Mouse (Mus musculus) layer of hippocampus, adult 9-11 months (tissue): ENCODE measurements around the gene Nckap1.
A peak's percentile ranks its signal among the peaks of the same experiment; 100 is the strongest.

ENCODE experiments used
- DNase-seq: peaks from one replicate; pipeline ENCODE4 v3.0.0; 2022

The Nckap1 gene

GRCm38 (mm10) chr2:80581043-80581711 lies at the start of gene Nckap1:
Gene Nckap1 (minus strand): TSS chr2:80581380.
- peak; percentile 86 for DNase-seq

- DNase-seq = peak; percentile 32
These were observed 43.3 kb upstream of the Nckap1 start for GRCm38 (mm10) chr2:80624523-80624922.

- DNase-seq = no peak
These were observed 40.7 kb upstream of the Nckap1 start for GRCm38 (mm10) chr2:80621921-80622320.

DNA sequence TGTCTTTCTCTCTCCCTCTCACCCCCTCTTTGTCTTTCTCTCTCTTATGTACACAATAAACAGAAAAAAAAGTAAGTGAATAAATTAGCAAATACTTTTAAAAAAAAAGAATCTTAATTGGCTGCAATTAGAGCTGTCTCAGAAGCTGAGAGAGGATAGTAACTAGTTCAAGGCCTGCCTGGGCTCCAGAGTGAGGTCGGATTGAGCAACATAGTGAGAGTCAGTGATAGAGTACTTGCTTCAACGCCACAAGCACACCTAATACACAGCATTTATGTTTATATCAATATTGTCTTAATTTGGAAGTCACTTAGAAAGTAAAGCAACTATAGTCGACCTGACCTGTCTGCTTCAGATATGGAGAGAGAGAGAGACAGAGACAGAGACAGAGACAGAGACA lies 37.8 kb upstream of the Nckap1 start:
- no peak for DNase-seq

- DNase-seq = peak; percentile 96
These were observed 35.9 kb upstream of the Nckap1 start, which contains the start of the genes Dusp19 and Nup35 for GRCm38 (mm10) chr2:80616854-80617737. Gene Dusp19 (plus strand): TSS chr2:80617045. Gene Nup35 (plus strand): TSS chr2:80617236.

DNA sequence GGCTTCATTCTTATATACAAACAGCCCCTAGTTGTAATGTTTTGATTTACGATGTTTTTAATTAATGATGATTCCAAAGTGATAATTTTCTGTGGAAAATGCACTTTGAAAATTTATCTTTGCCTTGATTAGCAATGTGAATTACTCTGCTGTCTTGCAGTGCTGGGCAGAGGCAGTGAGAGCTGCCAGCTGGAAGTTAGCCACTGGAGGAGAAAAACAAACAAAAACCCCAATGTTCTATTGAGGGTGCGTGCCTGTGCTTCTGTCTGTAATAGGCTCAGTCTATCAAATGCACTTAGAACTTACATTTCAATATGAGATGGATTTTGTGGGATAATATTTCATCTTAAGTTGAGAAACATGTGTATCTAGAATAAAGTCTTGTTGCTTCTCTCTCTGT lies 31.6 kb upstream of the Nckap1 start:
- DNase-seq = peak; percentile 88

GRCm38 (mm10) chr2:80612286-80612685 lies 31.1 kb upstream of the Nckap1 start:
- DNase-seq = peak; percentile 48

GRCm38 (mm10) chr2:80603771-80604426 lies 22.7 kb upstream of the Nckap1 start:
- DNase-seq = peak; percentile 53

DNA sequence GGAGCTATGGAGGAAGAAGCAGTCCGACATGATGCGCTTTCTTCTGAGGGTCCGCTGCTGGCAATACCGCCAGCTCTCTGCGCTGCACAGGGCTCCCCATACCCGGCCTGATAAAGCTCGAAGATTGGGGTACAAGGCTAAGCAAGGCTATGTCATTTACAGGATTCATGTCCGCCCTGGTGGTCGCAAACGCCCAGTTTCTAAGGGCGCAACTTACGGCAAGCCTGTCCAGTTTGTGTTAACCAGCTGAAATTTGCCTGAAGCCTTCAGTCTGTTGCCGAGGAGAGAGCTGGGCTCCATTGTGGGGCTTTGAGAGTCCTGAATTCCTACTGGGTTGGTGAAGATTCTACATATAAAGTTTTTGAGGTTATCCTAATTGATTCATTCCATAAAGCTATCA lies 21.6 kb upstream of the Nckap1 start:
- no peak for DNase-seq

DNA sequence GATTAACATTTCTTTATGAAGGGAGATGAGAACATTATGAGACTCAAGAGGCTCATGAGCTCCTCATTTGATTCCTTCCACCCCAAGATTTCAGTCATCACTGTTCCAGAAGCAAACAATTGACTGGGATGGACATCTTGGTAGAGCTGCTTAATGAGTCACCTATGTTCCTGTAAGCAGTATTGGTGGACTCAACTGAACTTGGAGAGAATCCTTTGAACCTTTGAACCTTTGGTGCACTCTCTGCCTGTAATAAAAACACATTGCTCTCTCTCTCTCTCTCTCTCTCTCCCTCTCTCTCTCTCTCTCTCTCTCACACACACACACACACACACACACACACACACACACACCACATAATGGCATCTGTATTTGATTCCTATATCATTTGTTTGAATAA lies 19.4 kb upstream of the Nckap1 start:
- DNase-seq = no peak

DNA sequence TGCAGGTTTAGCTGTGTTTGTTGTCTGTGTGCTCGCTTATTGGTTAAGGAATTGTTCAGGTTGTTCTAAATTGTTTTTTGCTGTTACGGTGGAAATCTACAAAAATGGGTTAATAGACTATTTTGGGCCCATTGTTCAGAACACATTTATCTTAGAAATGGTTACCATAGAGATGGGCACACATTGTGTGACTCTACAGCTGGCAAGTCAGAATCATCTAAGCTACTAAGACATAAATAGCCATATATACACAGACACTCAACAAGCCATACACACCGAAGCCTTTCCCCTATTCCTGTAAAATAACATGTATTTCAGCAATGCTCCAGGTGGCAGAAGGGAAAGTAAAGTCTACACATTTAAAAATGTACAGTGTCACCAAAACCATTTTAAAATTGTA lies 18.7 kb upstream of the Nckap1 start:
- DNase-seq = peak; percentile 62

GRCm38 (mm10) chr2:80596960-80597359 lies 15.8 kb upstream of the Nckap1 start:
- DNase-seq = peak; percentile 55

GRCm38 (mm10) chr2:80594215-80594918 lies 13.2 kb upstream of the Nckap1 start:
- peak; percentile 85 for DNase-seq

GRCm38 (mm10) chr2:80582356-80582755 lies 1.2 kb upstream of the Nckap1 start:
- DNase-seq = no peak

DNA sequence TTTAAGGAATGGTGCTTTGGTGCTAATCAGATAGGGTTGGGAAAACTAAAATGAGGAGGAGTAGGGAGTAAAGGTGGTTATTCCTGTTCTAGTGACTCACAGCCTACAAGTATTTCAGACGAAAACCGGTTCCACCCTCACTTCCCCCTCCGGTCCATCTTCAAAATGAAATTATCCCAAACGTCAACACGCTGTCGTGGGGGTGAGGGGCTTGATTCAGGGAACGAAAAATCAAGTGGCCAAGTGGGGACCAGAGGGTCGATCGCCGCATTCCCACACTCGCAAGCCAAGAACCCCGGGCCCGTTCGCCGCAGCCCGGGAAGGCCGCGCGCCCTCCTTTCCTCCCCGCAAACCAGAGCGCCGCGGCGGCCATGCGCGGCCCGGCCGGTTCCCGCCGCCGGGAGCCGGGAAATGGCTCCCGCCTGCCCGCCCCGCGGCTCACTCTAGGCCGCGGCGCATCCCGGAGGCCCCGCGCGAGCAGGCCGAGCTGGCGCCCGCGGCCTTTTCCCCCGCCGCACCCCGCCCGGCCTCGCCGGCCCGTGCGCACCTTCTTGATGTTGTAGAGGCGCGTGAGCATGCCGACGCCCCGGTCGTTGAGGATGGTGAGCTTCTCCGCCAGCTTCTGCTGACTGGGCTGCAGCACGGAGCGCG lies 744 bp downstream of the Nckap1 start:
- no peak for DNase-seq

GRCm38 (mm10) chr2:80579253-80579891 lies 1.8 kb downstream of the Nckap1 start:
- no peak for DNase-seq

DNA sequence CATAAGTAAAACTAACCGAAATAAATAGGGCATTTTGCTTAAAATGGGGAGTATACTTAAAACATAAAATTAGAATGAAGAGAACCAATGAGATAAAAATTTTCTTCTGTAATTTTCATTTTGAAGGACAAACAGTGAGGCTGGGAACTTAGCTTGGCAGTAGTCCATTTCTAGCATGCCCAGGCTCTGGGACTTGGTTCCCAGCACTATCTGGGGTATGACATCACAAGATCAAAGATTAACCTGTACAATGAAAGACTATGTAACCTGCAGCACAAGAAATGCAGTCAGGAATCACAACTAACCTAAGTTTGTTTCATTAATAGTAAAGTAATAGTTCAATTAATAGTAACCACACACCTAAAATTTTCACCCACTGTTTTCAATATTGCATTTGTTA lies 3.9 kb downstream of the Nckap1 start:
- no peak for DNase-seq

- DNase-seq = no peak
These were observed 10.5 kb downstream of the Nckap1 start for GRCm38 (mm10) chr2:80570656-80571055.

DNA sequence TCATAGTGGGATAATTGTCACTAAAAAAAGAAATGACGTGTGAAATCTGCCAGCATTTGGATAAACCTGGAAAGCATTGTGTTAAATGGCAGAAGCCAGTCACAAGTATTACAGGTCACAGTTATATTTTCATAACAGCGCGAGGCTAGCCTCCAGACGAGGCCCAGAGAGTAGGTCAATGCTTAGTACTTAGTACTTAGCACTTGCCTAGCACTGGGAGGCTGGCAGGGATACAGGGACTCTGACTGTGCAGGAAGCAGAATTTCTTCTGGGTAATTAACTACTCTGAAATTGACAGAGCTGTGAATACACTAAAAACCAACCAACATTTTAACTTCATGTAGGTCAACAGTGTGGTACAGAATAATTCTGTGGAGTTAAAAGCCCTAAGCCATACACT lies 13.8 kb downstream of the Nckap1 start:
- no peak for DNase-seq

DNA sequence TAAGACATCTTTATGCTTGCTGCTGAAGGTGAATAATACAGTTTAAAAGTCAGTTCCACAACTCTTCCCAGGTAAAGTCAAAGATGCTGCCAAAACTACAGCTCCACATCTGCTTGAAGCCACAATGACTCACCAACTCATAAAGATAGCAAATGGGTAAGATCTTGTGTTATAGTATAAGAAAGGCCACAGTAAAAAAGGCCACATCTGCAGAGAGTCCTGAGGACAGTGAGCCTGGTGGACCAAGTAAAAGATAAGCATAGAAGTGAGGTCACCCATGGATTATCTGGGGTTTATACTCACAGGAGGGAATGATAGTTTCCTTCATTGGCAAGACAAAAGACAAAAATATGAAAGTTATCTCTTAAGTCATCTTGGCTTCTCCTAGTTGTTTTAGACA lies 18.9 kb downstream of the Nckap1 start:
- no peak for DNase-seq

DNA sequence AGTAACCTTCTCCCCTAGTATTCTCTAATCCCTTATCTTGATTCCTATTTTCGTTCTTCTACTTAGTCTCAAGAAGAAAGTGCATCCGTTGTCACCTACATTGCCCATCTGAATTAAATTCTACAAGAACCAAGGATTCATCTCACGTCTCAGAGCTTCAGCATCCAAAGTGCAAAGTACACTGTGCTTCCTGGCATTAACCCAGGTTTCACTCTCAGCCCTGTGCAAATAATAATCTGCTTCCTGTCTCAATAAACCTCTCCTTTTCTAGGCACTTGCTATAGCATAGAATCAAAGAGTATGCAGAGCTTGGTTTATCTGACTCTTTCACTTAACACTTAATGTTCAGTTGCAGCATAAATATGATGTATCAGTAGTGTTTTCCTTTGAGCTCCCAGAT lies 19.7 kb downstream of the Nckap1 start:
- DNase-seq = no peak

GRCm38 (mm10) chr2:80560773-80561172 lies 20.4 kb downstream of the Nckap1 start:
- DNase-seq = no peak
